Mouse (Mus musculus): Measurements from ENCODE around the gene Pax2.

Gene Pax2

GRCm38 (mm10) chr19:44749061-44749990, 6.5 kb upstream of the Pax2 start:
- DNase-seq = no peak

- DNase-seq = peak; percentile 90
Measured at GRCm38 (mm10) chr19:44750051-44751041, 5.5 kb upstream of the Pax2 start.

DNA sequence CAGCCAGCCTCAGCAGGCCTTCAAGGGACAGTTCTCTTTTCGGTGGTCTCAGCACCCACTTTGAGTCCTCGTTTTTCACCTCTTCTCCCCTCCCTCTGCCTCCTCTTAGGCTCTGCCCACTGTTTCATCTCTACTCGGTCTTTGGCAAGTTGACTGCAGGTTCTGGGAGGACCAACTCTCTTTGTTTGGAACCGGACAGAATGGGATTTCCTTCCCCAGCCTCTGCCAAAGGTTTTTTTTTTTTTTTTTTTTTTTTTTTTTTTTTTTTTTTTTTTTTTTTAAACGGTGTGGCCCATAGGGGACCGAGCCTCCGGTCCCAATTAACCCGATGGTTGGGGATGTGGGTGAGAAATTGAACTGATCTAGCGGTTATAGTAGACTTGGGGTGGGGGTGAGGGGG, 4.8 kb upstream of the Pax2 start:
- DNase-seq = no peak

DNA sequence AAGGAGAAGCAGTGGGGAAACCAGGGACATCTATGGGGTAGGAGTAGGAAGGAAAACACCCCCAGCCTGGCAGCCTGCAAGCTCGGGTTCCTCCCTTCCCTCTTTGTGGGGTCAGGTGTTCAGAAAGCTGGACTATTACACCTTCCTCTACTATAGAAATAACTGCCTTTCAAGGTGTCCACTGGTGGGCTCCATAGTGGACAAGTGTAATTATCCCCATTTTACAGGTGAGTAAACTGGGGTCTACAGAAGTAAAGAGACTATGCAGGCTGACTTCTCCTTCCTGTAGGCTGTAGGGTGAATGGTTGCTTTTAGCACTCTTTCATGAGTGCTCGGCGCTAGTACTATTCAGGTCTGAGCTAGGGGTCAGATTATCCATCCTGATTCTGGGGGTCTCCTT, 4.3 kb upstream of the Pax2 start:
- no peak for DNase-seq

DNA sequence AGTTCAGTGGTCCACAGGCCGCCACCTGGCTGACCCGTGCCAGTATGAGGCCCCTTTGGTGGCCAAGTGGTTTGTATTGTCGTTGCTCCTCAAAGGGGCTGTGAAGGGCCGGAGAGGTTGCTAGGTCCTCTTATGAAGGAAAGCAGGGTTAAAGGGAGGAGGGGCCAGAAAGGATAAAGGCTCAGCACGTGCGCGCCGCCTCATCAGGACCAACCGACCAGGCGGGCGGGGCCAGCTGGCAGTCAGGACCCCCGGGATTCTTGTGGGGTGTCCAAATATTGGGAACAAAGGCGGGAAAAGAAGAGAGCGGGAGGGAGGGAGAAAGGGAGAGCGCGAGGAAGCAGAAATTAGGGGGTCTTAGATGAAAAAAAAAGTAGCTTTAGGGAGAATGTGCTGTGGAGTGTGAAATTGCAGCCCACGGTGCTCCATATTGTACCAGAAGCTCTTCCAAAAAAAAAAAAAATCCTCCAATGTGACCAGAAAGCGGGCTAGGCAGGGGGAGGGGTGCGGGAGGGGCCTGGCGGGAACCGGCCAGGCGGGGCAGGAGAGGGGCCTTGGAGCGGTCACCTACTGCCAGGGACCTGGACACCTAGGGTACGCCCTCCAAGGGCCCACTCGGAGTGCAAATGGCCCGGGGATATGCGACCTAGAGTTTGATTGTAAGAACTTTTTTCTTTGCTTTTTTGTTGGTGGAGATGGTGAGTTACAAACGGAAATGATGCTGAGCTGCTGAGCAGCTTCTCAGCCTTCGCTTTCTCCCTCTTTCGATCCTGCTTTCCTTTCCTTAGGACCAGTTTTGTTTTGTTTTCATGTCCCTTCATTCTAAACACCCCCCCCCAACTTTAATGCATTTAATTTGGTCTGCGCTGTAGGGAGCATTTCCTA, 3.5 kb upstream of the Pax2 start:
- DNase-seq = no peak

DNA sequence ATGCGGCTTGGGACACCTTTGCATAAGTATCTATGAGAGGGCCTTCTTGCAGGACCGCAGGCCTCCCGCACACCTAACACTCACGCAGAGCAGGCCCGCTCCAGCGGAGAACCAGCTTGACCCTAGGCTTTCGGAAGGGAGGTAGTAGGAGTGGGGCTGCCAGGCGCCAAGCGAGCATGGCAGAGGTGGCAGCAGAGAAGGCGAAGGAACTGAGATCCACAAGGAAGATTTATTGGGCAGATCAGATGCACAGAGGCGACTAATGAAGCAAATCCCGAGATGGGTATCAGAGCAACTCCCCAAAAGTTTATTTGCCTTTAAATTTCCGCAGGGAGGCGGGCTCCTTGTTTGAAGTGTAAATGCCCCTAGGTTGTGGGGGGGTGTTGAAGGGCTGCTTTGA, 2.5 kb upstream of the Pax2 start:
- DNase-seq = no peak

- no peak for DNase-seq
Measured at GRCm38 (mm10) chr19:44754461-44755377, 1.1 kb upstream of the Pax2 start.

GRCm38 (mm10) chr19:44755378-44755692, 510 bp upstream of the Pax2 start:
- peak; percentile 89 for DNase-seq

DNA sequence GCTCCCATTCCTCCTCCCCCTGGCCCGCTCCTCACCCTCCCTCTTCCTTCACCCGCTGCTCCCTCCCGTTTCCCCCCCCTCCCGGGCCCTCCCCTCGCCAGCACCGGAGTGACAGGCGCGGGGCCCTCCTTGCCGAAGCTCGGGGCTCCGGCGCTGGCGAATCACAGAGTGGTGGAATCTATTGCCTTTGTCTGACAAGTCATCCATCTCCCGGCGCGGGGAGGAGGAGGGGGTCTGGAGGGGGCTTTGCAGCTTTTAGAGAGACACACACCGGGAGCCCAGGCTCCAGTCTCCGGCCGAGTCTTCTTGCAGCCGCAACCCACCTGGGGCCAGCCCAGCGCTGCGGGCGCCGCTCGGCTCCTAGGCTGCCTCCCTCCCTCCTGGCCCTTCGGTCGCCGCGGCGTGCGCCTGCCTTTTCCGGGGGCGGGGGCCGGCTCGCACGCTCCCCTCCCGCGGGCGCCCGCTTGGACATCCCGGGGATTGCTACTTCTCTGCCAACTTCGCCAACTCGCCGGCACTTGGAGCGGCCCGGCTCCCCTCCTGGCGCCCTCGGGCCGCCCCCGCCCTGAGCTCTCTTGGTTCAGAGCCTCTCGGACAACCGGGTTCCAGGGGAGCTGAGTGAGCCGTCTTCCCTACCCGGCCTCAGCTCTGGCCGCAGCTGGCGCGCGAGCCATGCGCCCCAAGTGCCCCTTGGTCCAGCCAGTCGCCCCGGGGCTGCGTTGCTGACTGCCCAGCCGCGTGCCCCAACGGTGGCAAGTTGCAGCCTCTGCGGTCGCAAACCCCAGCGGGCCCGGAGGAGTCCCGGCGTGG, 781 bp downstream of the Pax2 start:
- DNase-seq = peak; percentile 90

GRCm38 (mm10) chr19:44757231-44757871, 1.5 kb downstream of the Pax2 start:
- no peak for DNase-seq

DNA sequence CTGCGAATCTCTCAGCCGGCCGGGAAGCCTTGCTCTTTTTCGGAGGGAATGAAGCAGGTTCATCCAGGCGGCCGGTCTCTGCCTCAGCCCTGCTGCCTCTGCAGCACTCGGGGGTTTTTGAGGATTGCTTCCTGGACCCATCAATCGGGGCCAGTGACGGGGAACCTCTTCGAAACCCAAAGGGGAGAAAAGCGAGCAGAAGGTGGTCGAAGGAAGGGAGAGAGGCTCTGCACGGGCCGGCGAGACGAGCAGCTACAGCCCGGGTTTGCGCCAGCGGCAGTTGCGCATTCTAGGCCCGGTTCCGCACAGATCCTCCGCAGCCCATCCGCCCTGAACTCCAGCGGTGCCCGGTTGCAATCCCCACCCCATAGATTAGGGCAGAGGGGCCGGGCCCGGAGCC, 3.0 kb downstream of the Pax2 start:
- DNase-seq = no peak

- no peak for DNase-seq
Measured at GRCm38 (mm10) chr19:44759531-44760118, 3.8 kb downstream of the Pax2 start.

DNA sequence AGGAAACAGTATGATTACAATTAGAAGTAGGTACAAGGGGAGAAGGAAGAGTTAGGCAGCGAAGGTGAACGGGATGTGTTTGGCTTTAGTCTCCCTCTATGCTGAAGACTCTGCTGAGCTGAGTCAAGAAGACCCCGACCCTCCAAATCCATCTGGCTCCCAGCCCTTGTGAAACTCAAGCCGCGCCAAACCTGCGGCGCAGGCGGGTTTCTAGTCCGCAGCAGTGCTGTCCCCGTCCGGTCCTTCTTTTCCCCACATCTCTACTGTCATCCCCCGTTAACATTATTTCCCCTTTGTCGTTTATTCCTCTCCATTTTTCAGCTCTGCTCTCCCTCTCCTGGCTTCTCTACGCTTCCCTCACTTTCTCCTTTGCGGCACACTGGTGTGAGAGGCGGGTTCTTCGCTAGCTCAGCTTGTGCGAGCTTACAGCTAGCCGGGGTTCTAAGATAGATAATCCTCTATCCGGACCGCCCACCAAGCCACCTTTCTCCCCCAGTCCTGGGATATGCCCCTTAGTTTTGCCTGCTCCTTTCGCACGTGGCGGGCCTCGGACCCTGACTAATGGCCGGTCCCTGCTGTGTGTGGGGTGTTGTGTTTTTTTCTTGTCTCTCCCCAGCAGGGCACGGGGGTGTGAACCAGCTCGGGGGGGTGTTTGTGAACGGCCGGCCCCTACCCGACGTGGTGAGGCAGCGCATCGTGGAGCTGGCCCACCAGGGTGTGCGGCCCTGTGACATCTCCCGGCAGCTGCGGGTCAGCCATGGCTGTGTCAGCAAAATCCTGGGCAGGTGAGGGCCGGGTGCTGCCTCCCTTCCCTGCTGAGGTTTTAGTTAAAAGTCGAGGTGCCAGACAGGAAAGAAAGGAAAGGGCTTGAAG, 4.7 kb downstream of the Pax2 start:
- DNase-seq = no peak

- no peak for DNase-seq
Measured at GRCm38 (mm10) chr19:44762121-44762621, 6.3 kb downstream of the Pax2 start.

GRCm38 (mm10) chr19:44770268-44771050, 14.6 kb downstream of the Pax2 start:
- DNase-seq = no peak

DNA sequence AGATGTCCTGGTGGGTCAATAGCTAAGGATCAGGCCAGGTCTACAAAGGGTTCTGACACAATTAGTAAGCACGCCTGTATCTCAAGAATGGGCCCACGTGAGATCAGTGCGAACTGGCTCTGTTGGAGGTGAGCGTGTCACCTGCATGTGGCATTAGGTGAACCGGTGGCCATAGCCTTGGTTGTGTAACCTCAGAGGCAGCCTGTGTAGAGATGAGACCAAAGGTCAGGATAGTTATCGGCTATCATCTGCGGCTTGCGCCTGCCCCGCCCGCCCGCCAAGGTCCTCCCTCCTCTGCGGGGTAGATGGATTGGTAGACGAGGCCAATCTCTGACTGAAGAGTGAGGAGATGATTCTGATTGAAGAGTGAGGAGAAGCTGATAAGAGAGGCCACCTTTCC, 15.7 kb downstream of the Pax2 start:
- DNase-seq = no peak

DNA sequence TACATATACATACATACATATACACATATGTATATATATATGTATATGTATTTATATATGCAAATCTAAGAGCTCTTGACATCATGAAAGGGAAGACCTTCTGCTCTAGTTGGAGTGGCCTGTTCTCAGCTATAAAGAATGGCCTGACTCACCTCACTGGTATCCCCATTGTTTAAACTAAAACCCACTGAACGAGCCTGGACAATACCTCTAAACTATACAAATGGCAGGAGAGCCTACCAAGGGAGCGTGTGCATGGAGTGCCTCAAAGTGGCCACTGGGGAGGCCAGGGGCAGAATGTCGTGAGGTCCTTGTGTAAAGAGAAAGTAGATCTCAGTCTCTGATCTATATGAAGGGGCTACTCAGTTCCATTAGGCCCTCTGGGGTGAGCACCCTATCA, 26.1 kb downstream of the Pax2 start:
- no peak for DNase-seq

GRCm38 (mm10) chr19:44784391-44784790, 28.5 kb downstream of the Pax2 start:
- no peak for DNase-seq
